Mouse (Mus musculus) liver, embryonic 14.5 days (tissue): ENCODE results near the gene Arnt2. TPM values are rescaled to one million over a fixed set of nuclear protein-coding genes. Genes with fewer than 3 reads are reported as not detected.

Experiments
- ATAC-seq: fragments of 200-750 bp; cut with Nextera tagmentation; 2 replicates; pipeline ENCODE4 v1.8.0; 2017; ENCODE audit warnings: moderate number of reproducible peaks, mild to moderate bottlenecking, moderate library complexity; ENCODE audit not compliant: insufficient read depth
- DNase-seq, 3 experiments: peaks; one replicate each; pipeline ENCODE4 v3.0.0-alpha.2; 2012 to 2013; ENCODE audit warnings: low read depth in 3 of 3, low spot score in 3 of 3
- H3K27ac ChIP-seq: fragments of 300-500 bp; sonication (generic); 2 replicates; pipeline ENCODE4 v1.5.1; 2014; ENCODE audit warnings: moderate library complexity, mild to moderate bottlenecking, control low read depth, inconsistent platforms
- H3K27me3 ChIP-seq: fragments of 300-500 bp; sonication (generic); 2 replicates; pipeline ENCODE4 v1.6.1; 2014; ENCODE audit warnings: mild to moderate bottlenecking, low read length, moderate library complexity; ENCODE audit not compliant: control insufficient read depth, insufficient read depth
- H3K36me3 ChIP-seq: fragments of 300-500 bp; sonication (generic); replicated peaks from 2 replicates; pipeline ENCODE4 v1.6.1; 2014; ENCODE audit warnings: low read depth; ENCODE audit not compliant: control insufficient read depth, insufficient read depth
- H3K4me1 ChIP-seq, 2 experiments: fragments of 200-500 bp in 1 of 2; fragments of 300-500 bp in 1 of 2; sonication (generic) in 1 of 2; replicated peaks; 2 replicates each; pipeline ENCODE4 v1.6.1; 2012 to 2014; ENCODE audit warnings: antibody characterized with exemption in 1 of 2, inconsistent platforms in 1 of 2, low read length in 1 of 2; ENCODE audit not compliant: control insufficient read depth in 2 of 2, insufficient read depth in 2 of 2
- H3K4me2 ChIP-seq: fragments of 300-500 bp; sonication (generic); 2 replicates; pipeline ENCODE4 v1.6.1; 2014; ENCODE audit warnings: low read depth, mild to moderate bottlenecking, control low read depth, moderate library complexity
- H3K4me3 ChIP-seq, 2 experiments: fragments of 200-500 bp in 1 of 2; fragments of 300-500 bp in 1 of 2; sonication (generic) in 1 of 2; 2 replicates each; pipeline ENCODE4 v1.5.1; 2012 to 2014; ENCODE audit warnings: low read depth in 2 of 2, low read length in 2 of 2, mild to moderate bottlenecking in 2 of 2, control low read depth in 1 of 2, inconsistent platforms in 1 of 2, moderate library complexity in 1 of 2; ENCODE audit not compliant: insufficient read depth in 1 of 2
- H3K9ac ChIP-seq: fragments of 300-500 bp; sonication (generic); replicated peaks from 2 replicates; pipeline ENCODE4 v1.6.1; 2014; ENCODE audit warnings: mild to moderate bottlenecking, control low read depth, moderate library complexity
- H3K9me3 ChIP-seq: fragments of 300-500 bp; sonication (generic); 2 replicates; pipeline ENCODE4 v1.6.1; 2016; ENCODE audit warnings: low read length, mixed read lengths; ENCODE audit not compliant: control insufficient read depth
- CTCF ChIP-seq: IDR thresholded peaks from 2 replicates; pipeline ENCODE4 v1.5.1; 2016; ENCODE audit warnings: antibody characterized with exemption, low read depth, control low read depth
- EP300 ChIP-seq: IDR thresholded peaks from 2 replicates; pipeline ENCODE4 v1.6.1; 2016; ENCODE audit warnings: antibody characterized with exemption, low read depth
- WGBS: fragments of 180-500 bp; shearing (Covaris S2); extraction: QIAGEN DNeasy Blood & Tissue Kit; methylation state at CpG from one replicate; pipeline ENCODE4 v1.1.7; 2014; ENCODE audit not compliant: insufficient replicate concordance; 5-methylcytosine and 5-hydroxymethylcytosine counted together
- polyA plus RNA-seq, 2 experiments: library from polyadenylated mRNA; depleted of rRNA in 1 of 2; stranded (reverse) in 1 of 2; unstranded in 1 of 2; fragments of >200 nt; fragmentation: Nextera tagmentation in 1 of 2; extraction: Ambion mirVana in 1 of 2; gene quantifications; 2 replicates each; pipeline versions ENCODE4 v1.2.1 to v1.2.3; 2012 to 2014

The Arnt2 gene
- polyA plus RNA-seq, 2 experiments, result 0.16 to 0.39 TPM

DNA sequence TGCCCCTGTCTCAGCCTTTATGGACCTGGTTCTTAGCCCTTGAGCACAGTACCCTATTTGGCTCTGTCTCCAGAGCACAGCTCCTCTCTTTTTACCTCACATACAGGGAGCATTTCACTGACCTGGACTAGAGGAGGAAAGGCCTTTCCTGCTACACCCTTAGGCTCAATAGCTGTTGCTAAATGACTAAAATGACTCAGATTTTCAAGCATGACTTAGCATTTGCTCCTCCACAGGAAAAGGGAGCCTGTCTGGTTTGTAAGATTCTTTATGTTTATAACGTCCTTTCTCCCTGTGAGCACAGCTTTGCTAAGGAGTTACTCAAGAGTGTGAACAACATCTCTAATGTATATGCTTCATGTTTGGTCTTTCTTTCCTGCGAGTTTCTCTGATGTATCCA lies 47.3 kb downstream of the Arnt2 start:
- no peaks in the 10 kb centered on the region for H3K27me3 ChIP-seq
- H3K4me1 ChIP-seq, result no peaks in the 10 kb centered on the region
- 23% methylated on average over 2 of the region's 2 CpGs for WGBS
- no peak for DNase-seq
- no peak overlapping the region for H3K9ac ChIP-seq
- no peak for ATAC-seq
- H3K4me3 ChIP-seq, result no peak overlapping the region
- no peaks in the 10 kb centered on the region for H3K36me3 ChIP-seq
- H3K27ac ChIP-seq, result no peak overlapping the region
- H3K4me2 ChIP-seq, result no peak overlapping the region
- TF ChIP-seq EP300 (no peak), CTCF (no peak)
- no peaks in the 10 kb centered on the region for H3K9me3 ChIP-seq

DNA sequence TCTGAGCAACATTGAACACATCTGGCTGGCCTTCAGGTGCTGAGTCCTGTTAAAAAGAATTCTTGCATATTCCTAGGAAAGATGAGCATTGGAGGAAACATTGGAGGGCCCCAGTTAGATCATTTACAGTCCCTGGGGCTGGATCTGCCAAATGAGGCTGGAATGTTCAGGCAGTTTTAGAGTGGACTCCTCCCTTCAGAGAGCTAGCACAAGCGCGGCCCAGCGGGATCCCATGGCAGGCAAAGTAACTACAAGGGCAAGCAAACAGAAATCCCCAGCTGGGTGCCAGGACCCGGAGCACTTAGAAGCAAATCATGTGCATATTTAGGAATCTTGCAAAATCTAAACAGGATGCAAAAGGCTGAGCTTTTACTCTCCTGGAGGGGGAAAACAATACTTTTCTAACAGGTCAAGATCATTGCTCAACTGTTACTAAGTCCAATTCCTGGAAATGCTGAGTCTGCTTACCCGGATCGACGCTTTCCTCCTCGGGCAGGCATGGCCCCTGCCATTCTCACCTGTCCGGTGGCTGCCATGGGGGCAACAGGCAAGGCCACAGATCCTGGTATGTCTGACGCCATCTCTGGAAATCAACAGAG lies 48.8 kb downstream of the Arnt2 start:
- ATAC-seq, result no peak
- Histone ChIP-seq H3K27me3 (no peaks in the 10 kb centered on the region), H3K4me3 (no peak overlapping the region), H3K27ac (no peak overlapping the region), H3K9me3 (no peaks in the 10 kb centered on the region), H3K4me2 (no peak overlapping the region), H3K4me1 (no peaks in the 10 kb centered on the region), H3K36me3 (no peaks in the 10 kb centered on the region), H3K9ac (no peak overlapping the region)
- WGBS, result 66% methylated on average over 10 of the region's 10 CpGs
- DNase-seq, result no peak
- TF ChIP-seq EP300 (no peak), CTCF (no peak)

- Histone ChIP-seq H3K4me3 (no peak overlapping the region), H3K9ac (no peak overlapping the region), H3K9me3 (no peaks in the 10 kb centered on the region), H3K27me3 (no peaks in the 10 kb centered on the region), H3K4me1 (no peaks in the 10 kb centered on the region), H3K36me3 (no peaks in the 10 kb centered on the region), H3K4me2 (no peak overlapping the region), H3K27ac (no peak overlapping the region)
- ATAC-seq (no peak), DNase-seq (no peak)
- 40% methylated on average over 1 of the region's 1 CpGs for WGBS
- TF ChIP-seq CTCF, result no peak
- no peak for TF ChIP-seq EP300
These were observed 51.5 kb downstream of the Arnt2 start for GRCm38 (mm10) chr7:84358426-84358825.

DNA sequence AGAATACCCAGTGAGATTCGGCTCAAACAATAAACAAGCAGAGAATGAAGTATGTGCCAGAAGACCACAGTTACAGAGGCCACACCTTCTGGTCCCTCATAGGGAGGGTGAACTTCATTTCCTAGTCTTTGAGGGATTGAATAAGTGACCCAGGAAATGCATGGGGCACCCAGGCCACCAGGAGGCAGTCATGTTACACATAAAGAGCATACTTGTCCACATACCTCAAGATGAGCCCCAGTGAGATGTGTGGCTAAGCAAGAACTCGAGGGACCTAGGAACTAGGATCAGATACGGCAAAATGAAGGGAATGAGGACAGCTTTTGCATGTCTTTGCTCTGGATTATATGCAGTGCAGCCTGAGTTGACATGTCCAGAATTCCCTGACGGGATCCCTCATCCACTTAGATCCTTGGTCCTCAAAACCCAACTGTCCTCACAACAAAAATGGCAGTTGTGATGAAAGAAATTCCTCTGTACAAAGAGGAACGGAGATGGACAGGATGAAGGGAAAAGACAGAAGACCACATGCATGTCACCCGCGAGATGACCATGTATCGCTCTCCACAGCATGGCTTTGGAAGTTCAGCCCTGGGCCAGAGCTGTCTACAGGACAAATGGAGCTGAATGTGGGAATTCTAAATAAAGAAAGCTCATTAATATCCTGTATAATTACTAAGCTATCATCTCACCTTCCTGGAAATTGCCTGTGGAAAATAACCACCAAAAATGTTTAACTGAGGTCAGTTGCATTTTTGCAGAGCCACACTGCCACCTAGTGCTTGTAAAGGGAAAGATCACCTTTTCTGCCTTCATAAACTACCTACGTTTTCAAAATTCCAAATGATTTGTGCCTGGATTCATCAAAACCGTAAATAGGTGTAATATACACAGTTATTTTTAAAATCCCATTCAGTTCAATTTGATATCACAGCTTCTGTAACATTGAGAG lies 54.1 kb downstream of the Arnt2 start:
- H3K9ac ChIP-seq, result no peak overlapping the region
- ATAC-seq (no peak), DNase-seq (no peak)
- no peaks in the 10 kb centered on the region for H3K36me3 ChIP-seq
- no peak overlapping the region for H3K4me2 ChIP-seq
- WGBS, result 53% methylated on average over 10 of the region's 10 CpGs
- no peaks in the 10 kb centered on the region for H3K4me1 ChIP-seq
- no peak for TF ChIP-seq EP300
- peak; percentile 51 for TF ChIP-seq CTCF
- H3K4me3 ChIP-seq, result no peak overlapping the region
- H3K9me3 ChIP-seq, result no peaks in the 10 kb centered on the region
- H3K27ac ChIP-seq, result no peak overlapping the region
- no peaks in the 10 kb centered on the region for H3K27me3 ChIP-seq

DNA sequence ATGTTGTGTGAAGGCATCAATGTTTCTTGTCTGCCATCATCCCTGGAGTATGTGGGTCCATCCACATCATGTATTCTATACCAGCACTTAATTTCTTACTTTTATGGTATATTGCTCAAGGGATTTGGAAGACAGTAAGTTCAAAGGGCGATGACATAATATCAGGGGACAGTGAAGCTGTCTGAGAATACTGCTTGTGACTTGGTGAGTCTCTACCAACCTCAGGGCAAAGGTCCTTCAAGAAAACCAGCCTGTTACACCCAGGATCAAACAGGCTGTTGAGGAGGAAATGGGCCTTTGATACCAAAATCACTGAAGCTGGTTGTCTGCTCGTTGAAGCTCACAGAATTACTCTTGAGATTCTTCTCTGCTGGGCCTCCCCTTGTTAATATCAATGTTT lies 55.1 kb downstream of the Arnt2 start:
- DNase-seq, result no peak
- Histone ChIP-seq H3K36me3 (no peaks in the 10 kb centered on the region), H3K27ac (no peak overlapping the region), H3K9ac (no peak overlapping the region), H3K4me2 (no peak overlapping the region), H3K9me3 (no peaks in the 10 kb centered on the region), H3K27me3 (no peaks in the 10 kb centered on the region), H3K4me3 (no peak overlapping the region), H3K4me1 (no peaks in the 10 kb centered on the region)
- no peak for ATAC-seq
- TF ChIP-seq EP300, result no peak
- TF ChIP-seq CTCF, result no peak
- 59% methylated on average over 2 of the region's 2 CpGs for WGBS
